Mouse (Mus musculus) hematopoietic stem cell, adult 5-6 weeks (primary cell): ENCODE results near the gene Dscaml1. TPM values are rescaled to one million over a fixed set of nuclear protein-coding genes. Genes with fewer than 3 reads are reported as not detected.

Experiments used
- ATAC-seq, 2 experiments: fragments of 125-278 bp in 1 of 2; replicated peaks in 1 of 2; 2 replicates each; pipeline ENCODE4 v1.8.0; 2016 to 2017; ENCODE audit warnings: inconsistent platforms in 2 of 2, mild to moderate bottlenecking in 2 of 2, moderate number of reproducible peaks in 2 of 2, low read depth in 1 of 2, moderate TSS enrichment in 1 of 2; ENCODE audit not compliant: low FRiP score in 2 of 2, poor library complexity in 2 of 2, severe bottlenecking in 2 of 2, insufficient read depth in 1 of 2, low TSS enrichment in 1 of 2
- total RNA-seq: library from RNA; stranded (forward); fragments of 172-1452, 232-1000 nt; gene quantifications from 2 replicates; pipeline ENCODE4 v1.2.3, GENCODE M21; 2017

The Dscaml1 gene
- not detected in 2 replicates for total RNA-seq

DNA sequence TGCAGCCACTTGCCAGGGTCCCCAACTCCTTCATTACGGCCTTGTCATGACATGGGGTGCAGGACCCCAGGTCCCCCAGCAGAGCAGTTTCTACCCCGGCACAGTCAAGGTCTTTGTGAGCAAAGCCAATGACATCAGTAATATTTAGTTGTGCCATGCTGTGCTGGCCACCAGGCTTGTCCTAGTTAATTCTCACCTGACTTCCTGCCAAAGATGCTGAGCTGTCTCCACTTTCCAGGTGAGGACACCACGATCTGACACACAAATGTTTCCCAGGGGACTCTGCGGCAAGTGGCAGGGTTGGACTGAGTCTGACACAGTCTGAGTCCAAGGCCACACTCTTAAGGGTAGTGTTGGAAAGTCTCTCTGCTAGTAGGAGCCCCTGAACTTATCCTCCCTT is at the start of gene Dscaml1:
Dscaml1 (plus strand) TSS at position 173 of the 400 bp plus-strand sequence.
- ATAC-seq = no peak

DNA sequence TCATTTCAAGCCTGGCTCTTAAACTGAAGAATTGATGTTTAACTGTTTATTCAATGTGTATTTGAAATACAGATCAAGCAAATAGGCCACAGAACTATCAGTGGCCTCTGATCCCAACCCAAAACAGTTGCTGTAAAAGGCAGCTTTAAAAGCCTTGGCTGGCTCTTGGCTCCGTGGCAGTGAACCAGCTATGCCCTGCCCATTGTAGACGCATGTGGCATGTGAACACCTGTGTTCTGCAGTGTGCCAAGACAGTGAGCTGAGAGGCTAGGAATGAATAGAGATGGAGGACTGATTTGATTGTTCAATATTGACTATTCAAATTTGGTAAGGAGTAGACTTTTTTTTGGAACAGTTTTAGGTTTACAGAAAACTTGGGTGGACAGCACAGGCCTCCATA is 49.5 kb upstream of the Dscaml1 start:
- no peak for ATAC-seq

DNA sequence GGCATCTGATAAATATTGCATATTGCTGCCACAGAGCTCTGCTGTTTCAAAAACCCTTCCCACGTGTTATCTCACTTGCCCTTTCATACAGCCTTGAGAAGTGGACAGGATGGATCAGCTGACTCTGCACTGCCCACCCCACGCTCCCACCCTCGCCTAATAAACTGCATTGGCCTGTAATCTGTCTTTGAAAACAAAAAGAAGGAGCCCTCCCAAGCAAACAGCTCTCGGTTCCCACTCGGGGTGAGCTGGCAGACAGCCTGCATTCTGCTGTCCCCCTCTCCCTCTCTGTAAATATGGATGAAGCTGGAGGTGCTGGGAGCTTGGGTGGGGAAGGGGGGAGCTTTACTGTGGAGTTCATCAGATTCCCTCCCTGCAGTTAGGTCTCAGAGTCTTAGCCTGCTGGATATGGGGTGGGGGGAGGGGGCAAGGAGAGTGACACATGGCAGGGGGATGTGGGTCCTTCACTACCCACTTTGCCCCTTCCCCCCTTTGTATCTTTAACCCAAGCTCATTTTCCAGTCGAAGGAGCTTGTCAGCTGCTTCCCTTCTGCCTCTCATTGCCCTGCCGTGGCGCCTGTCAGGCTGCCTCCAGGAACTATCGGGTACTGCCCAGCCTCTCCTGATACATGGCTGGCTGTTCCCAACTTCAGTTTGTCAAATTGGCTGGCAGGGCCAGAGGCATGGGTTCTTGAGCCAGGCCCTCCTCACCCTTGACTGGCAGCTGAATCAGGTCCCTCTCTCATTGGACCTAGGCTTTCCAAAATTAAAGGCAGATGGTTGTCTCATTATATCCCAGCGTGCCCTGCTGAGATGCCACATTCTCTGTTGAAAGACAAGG is 45.8 kb upstream of the Dscaml1 start:
- ATAC-seq = no peak

DNA sequence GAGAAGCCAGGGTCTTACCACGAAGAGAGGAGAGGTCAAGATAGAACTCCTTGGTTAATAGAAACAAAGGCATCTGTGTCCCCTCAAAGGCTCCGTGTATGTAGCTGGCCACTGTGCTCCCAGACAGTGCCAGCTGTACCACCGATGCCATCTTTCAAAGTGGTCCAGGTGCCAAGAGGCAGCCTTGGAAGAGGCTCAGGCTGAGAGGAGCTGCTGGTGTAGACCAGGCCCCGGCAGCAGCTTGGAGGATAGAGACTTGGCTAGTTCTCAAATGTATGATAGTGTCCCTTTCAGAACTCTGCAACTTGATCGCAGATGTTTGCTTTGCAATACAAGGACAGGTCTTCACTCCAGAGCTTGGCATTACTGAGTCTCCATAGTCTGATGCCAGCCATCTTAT is 44.1 kb upstream of the Dscaml1 start:
- no peak for ATAC-seq

DNA sequence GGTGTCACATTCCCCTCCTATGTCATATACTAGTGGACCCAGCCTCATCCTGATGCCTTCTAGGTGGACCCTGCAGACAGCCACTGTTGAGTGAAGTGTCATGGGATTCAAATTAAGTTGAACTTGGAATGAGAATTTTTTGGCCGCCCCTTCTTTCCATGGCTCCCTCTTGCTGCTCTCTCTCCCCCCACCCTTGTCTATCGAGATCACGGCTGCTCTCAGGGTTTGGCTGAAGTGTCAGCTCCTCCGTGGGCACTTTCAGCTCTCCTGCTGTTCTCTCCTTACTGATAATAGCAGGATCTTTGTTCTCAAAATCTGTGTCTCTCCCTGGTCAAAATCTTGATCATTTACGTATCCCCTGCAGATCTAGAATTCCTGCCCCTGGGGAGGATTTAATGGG is 43.6 kb upstream of the Dscaml1 start:
- ATAC-seq = no peak

DNA sequence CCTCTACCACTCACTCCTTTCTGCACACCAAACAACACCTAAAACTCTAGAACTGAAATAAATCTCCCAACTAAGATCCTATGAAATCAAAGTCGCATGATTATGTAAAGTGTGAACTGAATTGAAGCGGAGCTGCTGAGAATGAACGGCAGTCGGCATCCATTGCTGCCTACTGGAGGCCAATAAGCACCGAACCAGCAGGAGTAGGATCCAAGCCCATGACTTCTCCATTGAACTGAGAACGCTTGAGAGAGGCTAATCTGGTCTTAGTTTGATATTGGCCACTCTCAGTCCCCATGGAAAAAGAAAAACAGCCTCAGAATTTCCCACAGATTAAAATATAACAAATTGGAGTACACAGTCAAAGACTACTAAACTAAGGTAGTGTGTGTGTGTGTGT is 42.5 kb upstream of the Dscaml1 start:
- ATAC-seq = no peak

GRCm38 (mm10) chr9:45386698-45387097 is 39.7 kb upstream of the Dscaml1 start:
- peak in 1 of 2 experiments; percentile 43; a peak in 1 of 4 replicates for ATAC-seq

GRCm38 (mm10) chr9:45388385-45388994 is 37.9 kb upstream of the Dscaml1 start:
- ATAC-seq = peak; percentile 87 to 89

DNA sequence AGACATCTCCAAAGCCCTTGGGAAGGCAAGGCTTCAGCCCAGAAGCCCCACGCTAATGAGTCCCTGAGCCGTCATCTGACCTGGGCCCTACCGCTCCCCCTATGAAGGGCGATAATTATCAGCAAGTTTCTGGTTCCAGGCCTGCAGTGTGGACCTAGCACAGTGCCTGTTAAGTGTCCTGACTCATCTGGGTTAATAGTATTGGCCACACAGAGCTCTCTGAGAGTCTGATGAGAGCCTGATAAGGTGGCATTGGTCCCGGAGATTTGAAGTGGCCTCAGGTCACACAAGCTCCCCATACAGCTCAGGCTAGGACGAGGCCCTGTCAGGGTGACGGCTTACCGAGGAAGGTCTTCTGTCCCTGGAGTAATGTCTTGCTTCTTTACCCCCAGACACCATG is 36.8 kb upstream of the Dscaml1 start:
- ATAC-seq = 0 out of 4 replicates have a peak, but pooled peaks of 1 of the 2 experiments have one; percentile 29

GRCm38 (mm10) chr9:45391299-45391698 is 35.1 kb upstream of the Dscaml1 start:
- ATAC-seq = no peak

DNA sequence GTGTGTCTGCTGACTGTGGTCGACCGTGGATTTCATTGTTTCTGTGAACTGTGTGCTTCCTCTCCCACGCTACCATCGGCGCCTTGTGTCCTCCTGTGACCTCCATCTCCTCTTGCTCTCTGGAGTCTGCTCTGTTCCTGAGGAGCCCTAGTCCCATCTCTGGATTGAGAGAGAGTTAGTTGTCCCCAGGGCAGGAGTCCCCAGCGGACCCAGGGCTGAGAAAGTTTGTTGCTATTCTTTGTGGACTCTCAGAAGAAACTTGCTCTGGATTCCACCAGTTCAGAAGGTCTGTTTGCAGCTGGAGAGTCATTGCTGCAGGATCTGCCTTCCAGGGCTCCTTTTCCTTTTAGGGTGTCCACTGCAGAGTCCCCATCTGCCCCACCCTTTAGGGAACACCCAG is 31.2 kb upstream of the Dscaml1 start:
- no peak for ATAC-seq

- ATAC-seq = no peak
Observed at GRCm38 (mm10) chr9:45395796-45396195, 30.6 kb upstream of the Dscaml1 start.

DNA sequence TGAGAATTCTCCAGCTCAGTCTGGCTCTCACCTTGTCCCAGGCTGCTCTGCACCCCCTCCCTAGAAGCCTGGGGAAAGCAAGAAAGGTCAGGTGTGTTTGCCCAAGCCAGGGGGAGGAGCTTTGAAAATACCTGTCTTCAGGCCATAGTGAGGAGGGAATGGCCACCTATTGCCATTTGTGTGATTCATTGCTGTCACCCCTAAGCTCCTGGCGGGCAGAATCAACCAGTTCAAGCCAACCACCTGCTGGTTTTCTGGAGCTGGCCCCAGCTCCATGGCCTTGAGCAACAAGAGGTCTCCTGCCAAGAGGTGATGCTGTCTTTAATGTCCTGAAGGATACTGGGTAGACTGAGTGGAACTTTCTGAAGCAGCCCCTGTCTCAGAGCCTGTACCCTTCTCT is 28.1 kb upstream of the Dscaml1 start:
- ATAC-seq = no peak

GRCm38 (mm10) chr9:45399434-45399833 is 27.0 kb upstream of the Dscaml1 start, which contains the start of gene Fxyd2:
Gene Fxyd2, plus strand, starts transcription at chr9:45399669.
- no peak for ATAC-seq

GRCm38 (mm10) chr9:45401851-45402250 is 24.6 kb upstream of the Dscaml1 start:
- no peak for ATAC-seq

DNA sequence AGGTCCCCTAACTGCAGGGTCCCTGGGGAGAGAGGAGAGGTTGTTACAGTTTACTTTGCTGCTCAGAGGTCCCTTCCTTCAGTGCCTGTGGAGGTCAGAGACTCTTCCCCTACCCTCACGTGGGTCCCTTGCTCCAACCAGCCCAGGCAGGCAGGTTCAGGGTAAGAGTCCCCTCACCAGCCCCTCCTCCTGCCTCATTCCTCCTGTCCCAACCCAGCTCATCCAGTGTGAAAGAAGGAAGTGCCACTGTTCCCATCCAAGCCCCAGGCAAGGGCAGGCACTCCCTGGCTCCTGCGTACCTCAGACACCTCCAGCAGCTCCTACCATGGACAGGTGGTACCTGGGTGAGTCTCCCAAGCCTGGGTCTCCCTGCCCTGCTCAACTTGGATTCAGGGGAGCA is 23.5 kb upstream of the Dscaml1 start:
- no peak for ATAC-seq

GRCm38 (mm10) chr9:45405694-45406093 is 20.7 kb upstream of the Dscaml1 start:
- no peak for ATAC-seq

GRCm38 (mm10) chr9:45406808-45407207 is 19.6 kb upstream of the Dscaml1 start:
- ATAC-seq = no peak
